Mouse (Mus musculus) stomach, embryonic 16.5 days (tissue): ENCODE results near the gene Rnase2a. TPM values are rescaled to one million over a fixed set of nuclear protein-coding genes. Genes with fewer than 3 reads are reported as not detected.
"Not testable (repeated sequence)": the region's sequence is repeated elsewhere in the genome, so short reads cannot be mapped to it uniquely, and the experiment has no call there.

ENCODE experiments used
- ATAC-seq: fragments of 200-750 bp; cut with Nextera tagmentation; 2 replicates; pipeline ENCODE4 v1.8.0; 2017; ENCODE audit warnings: moderate number of reproducible peaks, moderate TSS enrichment; ENCODE audit not compliant: insufficient read depth, low FRiP score
- H3K27ac ChIP-seq: fragments of 300-500 bp; sonication (generic); 2 replicates; pipeline ENCODE4 v1.5.1; 2014; ENCODE audit warnings: low read length
- H3K27me3 ChIP-seq: fragments of 300-500 bp; sonication (generic); 2 replicates; pipeline ENCODE4 v1.6.1; 2014; ENCODE audit warnings: low read length, control low read depth, mixed read lengths; ENCODE audit not compliant: control insufficient read depth, insufficient read depth
- H3K36me3 ChIP-seq: fragments of 300-500 bp; sonication (generic); 2 replicates; pipeline ENCODE4 v1.6.1; 2014; ENCODE audit warnings: low read length; ENCODE audit not compliant: control insufficient read depth, insufficient read depth
- H3K4me1 ChIP-seq: fragments of 300-500 bp; sonication (generic); 2 replicates; pipeline ENCODE4 v1.6.1; 2014; ENCODE audit warnings: low read length, control low read depth, mixed read lengths; ENCODE audit not compliant: control insufficient read depth, insufficient read depth
- H3K4me2 ChIP-seq: fragments of 300-500 bp; sonication (generic); 2 replicates; pipeline ENCODE4 v1.6.1; 2014; ENCODE audit warnings: low read depth, low read length, mixed read lengths
- H3K4me3 ChIP-seq: fragments of 300-500 bp; sonication (generic); replicated peaks from 2 replicates; pipeline ENCODE4 v1.5.1; 2014; ENCODE audit warnings: mild to moderate bottlenecking, low read length
- H3K9ac ChIP-seq: fragments of 300-500 bp; sonication (generic); 2 replicates; pipeline ENCODE4 v1.6.1; 2014; ENCODE audit warnings: low read length
- H3K9me3 ChIP-seq: fragments of 300-500 bp; sonication (generic); replicated peaks from 2 replicates; pipeline ENCODE4 v1.6.1; 2016; ENCODE audit warnings: low read length, control low read depth; ENCODE audit not compliant: control insufficient read depth
- WGBS: fragments of 180-500 bp; shearing (Covaris S2); extraction: QIAGEN DNeasy Blood & Tissue Kit; methylation state at CpG from one replicate; pipeline ENCODE4 v1.1.7; 2014; 5-methylcytosine and 5-hydroxymethylcytosine counted together
- polyA plus RNA-seq: library from polyadenylated mRNA; unstranded; fragments of >200 nt; fragmentation: Nextera tagmentation; extraction: Ambion mirVana; gene quantifications from 2 replicates; pipeline ENCODE4 v1.2.1, GENCODE M21; 2015

Gene Rnase2a
- not detected in 2 replicates for polyA plus RNA-seq

- H3K4me3 ChIP-seq: no peak within 1 kb of the TSS
- WGBS: 92% methylated on average over 3 of the region's 3 CpGs
- H3K4me2 ChIP-seq: no peak within 1 kb of the TSS
- no peaks in the 10 kb centered on the region for H3K9me3 ChIP-seq
- H3K9ac ChIP-seq: no peak within 1 kb of the TSS
- H3K4me1 ChIP-seq: no peaks in the 10 kb centered on the region
- H3K27me3 ChIP-seq: no peaks in the 10 kb centered on the region
- ATAC-seq: no peak
- no peaks in the 10 kb centered on the region for H3K36me3 ChIP-seq
- no peak within 1 kb of the TSS for H3K27ac ChIP-seq
Measured at GRCm38 (mm10) chr14:51256041-51256440, at the start of gene Rnase2a. Gene Rnase2a, minus strand, starts transcription at chr14:51256112.

- H3K4me3 ChIP-seq: no peak overlapping the region
- no peaks in the 10 kb centered on the region for H3K27me3 ChIP-seq
- H3K9me3 ChIP-seq: no peaks in the 10 kb centered on the region
- H3K4me2 ChIP-seq: no peak overlapping the region
- no peak overlapping the region for H3K27ac ChIP-seq
- no peak for ATAC-seq
- WGBS: 74% methylated on average over 1 of the region's 1 CpGs
- H3K9ac ChIP-seq: no peak overlapping the region
- no peaks in the 10 kb centered on the region for H3K4me1 ChIP-seq
- H3K36me3 ChIP-seq: no peaks in the 10 kb centered on the region
Measured at GRCm38 (mm10) chr14:51291505-51291904, 35.6 kb upstream of the Rnase2a start.

DNA sequence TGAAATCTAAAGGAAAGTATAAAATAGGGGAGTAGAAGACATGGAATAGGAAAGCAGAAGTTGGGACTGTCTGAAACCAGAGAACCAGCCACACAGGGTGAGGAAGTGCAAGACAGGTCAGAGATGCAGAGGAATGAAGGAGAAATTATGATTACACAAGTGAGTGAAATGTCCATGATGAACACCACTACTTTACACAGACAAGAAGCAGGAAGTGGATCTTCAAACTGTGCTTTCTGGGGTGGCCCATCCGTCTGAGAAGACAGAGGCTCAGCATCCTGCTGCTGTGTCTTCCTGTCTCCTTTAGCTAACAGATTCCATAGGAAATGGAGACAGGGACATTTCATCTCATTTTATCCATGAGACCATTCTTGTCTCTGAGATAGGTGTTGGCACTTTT lies 22.6 kb upstream of the Rnase2a start:
- H3K36me3 ChIP-seq, H3K4me1 ChIP-seq, ATAC-seq, H3K27me3 ChIP-seq, H3K9ac ChIP-seq, H3K4me3 ChIP-seq, H3K4me2 ChIP-seq, H3K27ac ChIP-seq, H3K9me3 ChIP-seq: not testable (repeated sequence)
- 47% methylated on average over 1 of the region's 1 CpGs for WGBS

GRCm38 (mm10) chr14:51268677-51269076 lies 12.8 kb upstream of the Rnase2a start:
- Histone ChIP-seq H3K4me1 (no peaks in the 10 kb centered on the region), H3K27me3 (no peaks in the 10 kb centered on the region), H3K4me3 (no peak overlapping the region), H3K9me3 (no peaks in the 10 kb centered on the region), H3K36me3 (no peaks in the 10 kb centered on the region), H3K9ac (no peak overlapping the region), H3K27ac (no peak overlapping the region), H3K4me2 (no peak overlapping the region)
- 60% methylated on average over 1 of the region's 1 CpGs for WGBS
- ATAC-seq: no peak

DNA sequence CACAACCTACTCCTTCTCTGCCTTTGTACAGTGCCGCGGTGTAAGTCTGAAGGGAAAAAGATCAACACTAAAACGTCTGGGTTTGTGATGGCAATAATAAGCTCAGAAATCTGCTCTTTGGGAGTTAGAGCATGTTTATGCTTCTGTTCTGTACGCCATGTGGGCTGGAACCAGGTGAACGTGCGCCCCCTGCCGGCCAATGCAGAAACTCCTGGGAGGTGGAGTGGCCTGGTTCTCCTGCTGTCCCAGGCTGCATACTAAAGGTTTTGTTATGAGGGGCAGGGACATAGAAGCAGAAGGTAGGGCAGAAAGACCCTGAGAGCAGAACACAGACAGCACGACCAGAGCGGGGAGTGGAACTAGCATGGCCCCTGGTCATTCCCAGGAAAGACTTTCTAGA lies 10.2 kb upstream of the Rnase2a start:
- Histone ChIP-seq H3K9me3 (no peaks in the 10 kb centered on the region), H3K4me1 (no peaks in the 10 kb centered on the region), H3K4me2 (peak overlapping the region; percentile 43), H3K4me3 (peak overlapping the region; percentile 13; the same call in 1 of the 2 replicates), H3K9ac (peak overlapping the region; percentile 57; the same call in 1 of the 2 replicates), H3K27ac (no peak overlapping the region), H3K27me3 (no peaks in the 10 kb centered on the region), H3K36me3 (no peaks in the 10 kb centered on the region)
- 5% methylated on average over 9 of the region's 9 CpGs for WGBS
- ATAC-seq: peak; percentile 79

- Histone ChIP-seq H3K4me3 (peak overlapping the region; percentile 13; the same call in 1 of the 2 replicates), H3K27ac (no peak overlapping the region), H3K9ac (peak overlapping the region; percentile 57; the same call in 1 of the 2 replicates), H3K36me3 (no peaks in the 10 kb centered on the region), H3K4me1 (no peaks in the 10 kb centered on the region), H3K4me2 (peak overlapping the region; percentile 43), H3K27me3 (no peaks in the 10 kb centered on the region), H3K9me3 (no peaks in the 10 kb centered on the region)
- WGBS: 33% methylated on average over 4 of the region's 4 CpGs
- ATAC-seq: no peak
Measured at GRCm38 (mm10) chr14:51265667-51266066, 9.8 kb upstream of the Rnase2a start.

GRCm38 (mm10) chr14:51262397-51262796 lies 6.5 kb upstream of the Rnase2a start:
- no peak for ATAC-seq
- no peaks in the 10 kb centered on the region for H3K27me3 ChIP-seq

DNA sequence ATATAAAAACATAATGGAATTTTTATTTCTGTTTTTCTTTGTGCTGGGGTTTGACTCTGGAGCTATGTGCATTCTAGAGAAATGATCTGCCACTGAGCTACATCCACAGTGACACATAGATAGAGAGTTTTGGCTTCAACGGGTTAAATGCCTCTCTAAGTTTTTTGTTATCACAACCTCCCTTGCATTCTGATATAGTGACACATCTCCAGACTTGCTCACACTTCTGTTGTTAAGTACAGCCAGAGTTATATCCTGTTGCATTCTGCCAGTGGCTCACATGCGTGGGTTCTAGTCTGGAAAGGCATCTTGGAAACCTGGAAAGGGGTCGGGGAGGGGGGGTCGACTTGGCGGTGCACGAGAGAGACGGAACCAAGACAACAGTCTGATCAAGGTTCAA lies 3.8 kb upstream of the Rnase2a start:
- WGBS: 89% methylated on average over 7 of the region's 7 CpGs

More at GRCm38 (mm10) chr14:51262397-51262796, 6.5 kb upstream of the Rnase2a start:
- Histone ChIP-seq H3K9ac (no peak overlapping the region), H3K4me1 (no peaks in the 10 kb centered on the region), H3K27ac (no peak overlapping the region), H3K4me3 (no peak overlapping the region), H3K9me3 (no peaks in the 10 kb centered on the region), H3K4me2 (no peak overlapping the region), H3K36me3 (no peaks in the 10 kb centered on the region)

GRCm38 (mm10) chr14:51253569-51253968 lies 2.3 kb downstream of the Rnase2a start:
- Histone ChIP-seq H3K36me3 (no peaks in the 10 kb centered on the region), H3K27me3 (no peaks in the 10 kb centered on the region), H3K9ac (no peak overlapping the region), H3K4me2 (no peak overlapping the region), H3K27ac (no peak overlapping the region), H3K4me3 (no peak overlapping the region), H3K4me1 (no peaks in the 10 kb centered on the region), H3K9me3 (no peaks in the 10 kb centered on the region)
- no peak for ATAC-seq
- WGBS: 80% methylated on average over 1 of the region's 1 CpGs

More for the DNA sequence above, 3.8 kb upstream of the Rnase2a start:
- no peak for ATAC-seq
- H3K9me3 ChIP-seq: no peaks in the 10 kb centered on the region
- H3K36me3 ChIP-seq: no peaks in the 10 kb centered on the region
- H3K27ac ChIP-seq: no peak overlapping the region
- H3K9ac ChIP-seq: no peak overlapping the region
- no peaks in the 10 kb centered on the region for H3K4me1 ChIP-seq
- H3K4me3 ChIP-seq: no peak overlapping the region
- no peaks in the 10 kb centered on the region for H3K27me3 ChIP-seq
- H3K4me2 ChIP-seq: no peak overlapping the region

GRCm38 (mm10) chr14:51252206-51252605 lies 3.7 kb downstream of the Rnase2a start:
- not testable (repeated sequence) for ATAC-seq, H3K27ac ChIP-seq, H3K9ac ChIP-seq, H3K27me3 ChIP-seq, H3K4me3 ChIP-seq, H3K4me1 ChIP-seq, H3K9me3 ChIP-seq, H3K4me2 ChIP-seq, H3K36me3 ChIP-seq
